Mouse (Mus musculus) frontal cortex, adult 2 months (tissue): ENCODE measurements at regions not wholly inside any gene's neighbourhood (a gene's known extent, or its start where the extent isn't known, plus 50 kb on each side); places are given as distances from the start of the nearest gene placed in this dataset.

ENCODE experiments used
- DNase-seq, 2 experiments: peaks; one replicate each; pipeline ENCODE4 v3.0.0; 2022; ENCODE audit warnings: low spot score in 1 of 2; ENCODE audit errors: extremely low spot score in 1 of 2

- no peak for DNase-seq
These were observed 325.4 kb upstream of the Ddhd1 start for GRCm38 (mm10) chr14:45983206-45983857.

- no peak for DNase-seq
These were observed 326.4 kb upstream of the Ddhd1 start for GRCm38 (mm10) chr14:45984135-45984892.

- DNase-seq: no peak
These were observed 334.3 kb upstream of the Ddhd1 start for GRCm38 (mm10) chr14:45992041-45992869.

GRCm38 (mm10) chr14:45992870-45993135, 334.9 kb upstream of the Ddhd1 start:
- DNase-seq: no peak

GRCm38 (mm10) chr14:45993669-45994068, 335.7 kb upstream of the Ddhd1 start:
- DNase-seq: peak; percentile 36 to 86

- no peak for DNase-seq
These were observed 338.8 kb upstream of the Ddhd1 start for GRCm38 (mm10) chr14:45996760-45997159.

- no peak for DNase-seq
These were observed 346.1 kb upstream of the Ddhd1 start for GRCm38 (mm10) chr14:46004078-46004477.

GRCm38 (mm10) chr14:46005307-46005706, 347.4 kb upstream of the Ddhd1 start:
- DNase-seq: no peak

- no peak for DNase-seq
These were observed 355.3 kb upstream of the Ddhd1 start for GRCm38 (mm10) chr14:46013232-46013631.

- no peak for DNase-seq
These were observed 356.1 kb upstream of the Ddhd1 start for GRCm38 (mm10) chr14:46014090-46014489.

- no peak for DNase-seq
These were observed 357.9 kb upstream of the Ddhd1 start for GRCm38 (mm10) chr14:46015682-46016400.

GRCm38 (mm10) chr14:46016701-46017106, 358.8 kb upstream of the Ddhd1 start:
- DNase-seq: no peak

GRCm38 (mm10) chr14:46017286-46017685, 359.3 kb upstream of the Ddhd1 start:
- DNase-seq: no peak

GRCm38 (mm10) chr14:46017976-46018375, 360.0 kb upstream of the Ddhd1 start:
- DNase-seq: no peak

- no peak for DNase-seq
These were observed 359.8 kb upstream of the Gm15217 start for GRCm38 (mm10) chr14:46019240-46020025.

- no peak for DNase-seq
These were observed 344.9 kb upstream of the Gm15217 start for GRCm38 (mm10) chr14:46034301-46034700.

GRCm38 (mm10) chr14:46060622-46061381, 318.4 kb upstream of the Gm15217 start:
- peak; percentile 1 to 21 for DNase-seq

GRCm38 (mm10) chr14:46067102-46067801, 312.0 kb upstream of the Gm15217 start:
- DNase-seq: no peak

- peak in 1 of 2 experiments; percentile 22 for DNase-seq
These were observed 308.0 kb upstream of the Gm15217 start for GRCm38 (mm10) chr14:46071244-46071643.
